Mouse (Mus musculus) forebrain, embryonic 15.5 days (tissue): Measurements from ENCODE around the gene Krtap28-13. TPM values are rescaled to one million over a fixed set of nuclear protein-coding genes. Genes with fewer than 3 reads are reported as not detected.

ENCODE experiments used
- ATAC-seq: fragments of 200-750 bp; cut with Nextera tagmentation; replicated peaks from 2 replicates; pipeline ENCODE4 v1.8.0; 2017; ENCODE audit warnings: mild to moderate bottlenecking, moderate TSS enrichment, moderate library complexity
- H3K27ac ChIP-seq: fragments of 300-500 bp; sonication (generic); replicated peaks from 2 replicates; pipeline ENCODE4 v1.5.1; 2015; ENCODE audit warnings: mild to moderate bottlenecking, inconsistent platforms
- H3K27me3 ChIP-seq: fragments of 300-500 bp; sonication (generic); 2 replicates; pipeline ENCODE4 v1.6.1; 2015; ENCODE audit warnings: inconsistent platforms
- H3K36me3 ChIP-seq: fragments of 300-500 bp; sonication (generic); 2 replicates; pipeline ENCODE4 v1.6.1; 2015; ENCODE audit warnings: mild to moderate bottlenecking, inconsistent platforms
- H3K4me1 ChIP-seq: fragments of 300-500 bp; sonication (generic); 2 replicates; pipeline ENCODE4 v1.6.1; 2015; ENCODE audit warnings: inconsistent platforms
- H3K4me2 ChIP-seq: fragments of 300-500 bp; sonication (generic); replicated peaks from 2 replicates; pipeline ENCODE4 v1.6.1; 2015; ENCODE audit warnings: mild to moderate bottlenecking, inconsistent platforms
- H3K4me3 ChIP-seq: fragments of 300-500 bp; sonication (generic); 2 replicates; pipeline ENCODE4 v1.5.1; 2015; ENCODE audit warnings: mild to moderate bottlenecking, inconsistent platforms
- H3K9ac ChIP-seq: fragments of 300-500 bp; sonication (generic); replicated peaks from 2 replicates; pipeline ENCODE4 v1.6.1; 2015; ENCODE audit warnings: mild to moderate bottlenecking, inconsistent platforms
- H3K9me3 ChIP-seq: fragments of 300-500 bp; sonication (generic); 2 replicates; pipeline ENCODE4 v1.6.1; 2016; ENCODE audit warnings: inconsistent platforms
- WGBS: fragments of 180-500 bp; shearing (Covaris S2); methylation state at CpG from one replicate; pipeline ENCODE4 v1.1.7; 2015; ENCODE audit warnings: mixed read lengths; 5-methylcytosine and 5-hydroxymethylcytosine counted together
- polyA plus RNA-seq: library from polyadenylated mRNA; unstranded; fragments of >200 nt; fragmentation: Nextera tagmentation; extraction: Ambion mirVana; gene quantifications from 2 replicates; pipeline ENCODE4 v1.2.1, GENCODE M21; 2015

Gene Krtap28-13
- polyA plus RNA-seq, 1 experiment from 2014 or later: not detected

- H3K36me3 ChIP-seq: no peaks in the 10 kb centered on the region
- H3K9ac ChIP-seq: no peak overlapping the region
- no peak overlapping the region for H3K4me3 ChIP-seq
- no peaks in the 10 kb centered on the region for H3K27me3 ChIP-seq
- WGBS: 88% methylated on average over 1 of the region's 1 CpGs
- no peaks in the 10 kb centered on the region for H3K9me3 ChIP-seq
- H3K4me1 ChIP-seq: 0 out of 2 replicates have a peak, but pooled peaks cover 6% of the 10 kb centered on the region
- H3K4me2 ChIP-seq: no peak overlapping the region
- no peak overlapping the region for H3K27ac ChIP-seq
- no peak for ATAC-seq
These were observed 2.2 kb upstream of the Krtap28-13 start for GRCm38 (mm10) chr1:83058481-83058880.

DNA sequence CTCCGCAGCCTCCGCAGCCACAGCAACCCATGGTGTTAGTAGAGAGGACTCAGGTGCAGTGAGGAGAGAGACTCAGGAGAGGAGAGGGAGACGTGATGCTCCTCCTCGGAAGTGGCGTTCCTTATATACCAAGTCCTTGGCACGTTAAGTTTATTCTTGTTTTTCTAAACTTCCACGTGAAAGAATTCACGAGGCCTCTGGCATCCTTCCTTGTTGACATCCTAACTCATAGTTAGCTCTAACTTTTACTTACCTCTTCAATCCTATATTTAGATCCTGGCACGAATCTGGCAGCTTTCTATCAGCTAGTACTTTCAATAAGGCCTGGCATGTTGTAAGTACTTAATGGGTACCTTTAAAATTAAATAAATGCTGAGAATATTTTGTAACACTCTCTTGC, 1.5 kb upstream of the Krtap28-13 start, which contains the start of gene A030005K14Rik:
A030005K14Rik (minus strand) TSS at position 101 of the 400 bp plus-strand sequence.
- Histone ChIP-seq H3K9me3 (no peaks in the 10 kb centered on the region), H3K36me3 (no peaks in the 10 kb centered on the region), H3K27me3 (no peaks in the 10 kb centered on the region), H3K4me3 (no peak within 1 kb of the TSS), H3K4me1 (0 out of 2 replicates have a peak, but pooled peaks cover 6% of the 10 kb centered on the region), H3K27ac (no peak within 1 kb of the TSS), H3K9ac (no peak within 1 kb of the TSS), H3K4me2 (no peak within 1 kb of the TSS)
- WGBS: 88% methylated on average over 9 of the region's 9 CpGs
- no peak for ATAC-seq

DNA sequence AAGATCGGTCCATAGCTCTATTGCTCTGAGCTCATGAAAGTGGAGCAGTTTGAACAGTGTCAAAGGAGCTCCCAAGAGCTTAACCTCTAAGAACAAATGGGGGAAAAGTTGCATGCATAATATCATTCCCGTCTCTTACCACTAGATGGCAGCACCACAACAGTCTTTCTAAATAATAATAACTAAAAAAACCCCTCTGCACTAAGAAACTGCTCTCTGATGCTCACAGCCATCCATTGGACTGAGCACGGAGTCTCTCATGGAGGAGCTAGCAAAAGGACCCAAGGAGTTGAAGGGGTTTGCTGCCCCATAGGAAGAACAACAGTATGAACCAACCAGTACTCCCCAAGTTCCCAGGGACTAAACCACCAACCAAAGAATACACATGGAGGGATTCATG, 4.1 kb downstream of the Krtap28-13 start:
- 26% methylated on average over 3 of the region's 3 CpGs for WGBS
- Histone ChIP-seq H3K27ac (no peak overlapping the region), H3K36me3 (no peaks in the 10 kb centered on the region), H3K4me2 (no peak overlapping the region), H3K4me1 (0 out of 2 replicates have a peak, but pooled peaks cover 6% of the 10 kb centered on the region), H3K9me3 (no peaks in the 10 kb centered on the region), H3K9ac (no peak overlapping the region), H3K27me3 (no peaks in the 10 kb centered on the region), H3K4me3 (no peak overlapping the region)
- no peak for ATAC-seq

GRCm38 (mm10) chr1:83066577-83066976, 5.8 kb downstream of the Krtap28-13 start:
- H3K9me3 ChIP-seq: no peaks in the 10 kb centered on the region
- no peak overlapping the region for H3K4me3 ChIP-seq
- no peak overlapping the region for H3K4me2 ChIP-seq
- ATAC-seq: no peak
- WGBS: 57% methylated on average over 4 of the region's 4 CpGs
- no peaks in the 10 kb centered on the region for H3K27me3 ChIP-seq
- no peaks in the 10 kb centered on the region for H3K36me3 ChIP-seq
- no peak overlapping the region for H3K27ac ChIP-seq
- no peaks in the 10 kb centered on the region for H3K4me1 ChIP-seq
- no peak overlapping the region for H3K9ac ChIP-seq

DNA sequence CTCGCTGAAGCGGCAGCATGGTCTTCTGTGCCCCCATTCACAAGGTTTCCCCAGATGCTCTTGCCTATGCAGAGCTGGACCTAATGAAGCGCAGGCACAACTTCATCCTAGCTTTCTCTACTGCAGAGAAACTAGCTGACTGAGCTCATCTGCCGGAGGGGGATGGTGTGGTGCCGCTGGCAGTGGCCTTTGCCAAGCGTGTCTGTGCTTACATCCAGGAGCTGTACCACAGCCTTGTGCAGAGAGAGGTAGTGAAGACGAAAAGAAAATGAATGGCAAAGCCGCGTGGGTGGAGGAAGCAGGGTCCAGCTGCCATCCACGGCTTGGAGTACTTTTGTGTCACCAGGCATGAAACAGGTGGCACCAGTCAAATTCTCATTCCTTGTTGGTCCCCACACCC, 6.5 kb downstream of the Krtap28-13 start:
- no peak overlapping the region for H3K4me2 ChIP-seq
- no peaks in the 10 kb centered on the region for H3K27me3 ChIP-seq
- no peaks in the 10 kb centered on the region for H3K9me3 ChIP-seq
- H3K9ac ChIP-seq: no peak overlapping the region
- WGBS: 82% methylated on average over 10 of the region's 10 CpGs
- no peaks in the 10 kb centered on the region for H3K4me1 ChIP-seq
- no peak overlapping the region for H3K4me3 ChIP-seq
- ATAC-seq: no peak
- H3K27ac ChIP-seq: no peak overlapping the region
- no peaks in the 10 kb centered on the region for H3K36me3 ChIP-seq

GRCm38 (mm10) chr1:83075526-83076189, 14.9 kb downstream of the Krtap28-13 start:
- peak overlapping the region; percentile 23 for H3K4me3 ChIP-seq
- H3K4me2 ChIP-seq: peak overlapping the region; percentile 37
- H3K9ac ChIP-seq: no peak overlapping the region
- no peak overlapping the region for H3K27ac ChIP-seq
- peak; percentile 72 for ATAC-seq
- no peaks in the 10 kb centered on the region for H3K27me3 ChIP-seq
- 31% methylated on average over 15 of the region's 15 CpGs for WGBS
- H3K36me3 ChIP-seq: no peaks in the 10 kb centered on the region
- no peaks in the 10 kb centered on the region; the same call in 1 of the 2 replicates for H3K4me1 ChIP-seq
- H3K9me3 ChIP-seq: no peaks in the 10 kb centered on the region

GRCm38 (mm10) chr1:83076190-83076917, 15.6 kb downstream of the Krtap28-13 start:
- Histone ChIP-seq H3K4me3 (peak overlapping the region; percentile 23), H3K9ac (no peak overlapping the region), H3K36me3 (no peaks in the 10 kb centered on the region), H3K27ac (no peak overlapping the region), H3K4me2 (peak overlapping the region; percentile 37), H3K27me3 (no peaks in the 10 kb centered on the region), H3K4me1 (no peaks in the 10 kb centered on the region; the same call in 1 of the 2 replicates), H3K9me3 (no peaks in the 10 kb centered on the region)
- ATAC-seq: peak; percentile 96
- WGBS: 53% methylated on average over 11 of the region's 11 CpGs

GRCm38 (mm10) chr1:83077016-83077415, 16.3 kb downstream of the Krtap28-13 start:
- no peak for ATAC-seq
- WGBS: 84% methylated on average over 6 of the region's 6 CpGs

DNA sequence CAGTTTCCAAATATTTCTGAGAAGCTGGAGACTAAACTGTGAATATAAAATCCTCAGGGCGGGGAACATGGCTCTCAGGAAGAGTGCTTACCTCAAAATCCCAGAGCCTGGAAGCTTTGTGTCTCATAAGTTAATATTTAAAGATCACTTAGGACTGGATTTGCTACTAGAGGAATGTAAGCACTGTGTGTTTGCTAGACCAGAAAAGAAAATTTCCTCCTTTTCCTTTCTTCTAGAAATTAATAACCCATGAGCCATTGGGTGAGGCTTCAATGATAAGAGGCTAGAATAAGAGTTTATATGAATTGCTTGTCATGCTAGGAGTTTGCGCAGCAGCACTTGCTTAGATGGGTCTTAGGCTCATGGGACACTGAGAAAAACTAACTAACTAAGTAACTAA, 24.1 kb downstream of the Krtap28-13 start:
- no peak overlapping the region for H3K27ac ChIP-seq
- no peak for ATAC-seq
- H3K9me3 ChIP-seq: no peaks in the 10 kb centered on the region
- no peak overlapping the region for H3K4me2 ChIP-seq
- no peaks in the 10 kb centered on the region for H3K27me3 ChIP-seq
- H3K4me3 ChIP-seq: no peak overlapping the region
- 93% methylated on average over 2 of the region's 2 CpGs for WGBS
- H3K36me3 ChIP-seq: no peaks in the 10 kb centered on the region
- H3K4me1 ChIP-seq: no peaks in the 10 kb centered on the region
- H3K9ac ChIP-seq: no peak overlapping the region

More at GRCm38 (mm10) chr1:83077016-83077415, 16.3 kb downstream of the Krtap28-13 start:
- Histone ChIP-seq H3K4me1 (no peaks in the 10 kb centered on the region; the same call in 1 of the 2 replicates), H3K4me2 (no peak overlapping the region), H3K9ac (no peak overlapping the region), H3K27me3 (no peaks in the 10 kb centered on the region), H3K27ac (no peak overlapping the region), H3K4me3 (no peak overlapping the region), H3K9me3 (no peaks in the 10 kb centered on the region), H3K36me3 (no peaks in the 10 kb centered on the region)

- Histone ChIP-seq H3K27ac (no peak overlapping the region), H3K4me2 (no peak overlapping the region), H3K27me3 (no peaks in the 10 kb centered on the region), H3K36me3 (no peaks in the 10 kb centered on the region), H3K9me3 (no peaks in the 10 kb centered on the region), H3K9ac (no peak overlapping the region), H3K4me1 (no peaks in the 10 kb centered on the region), H3K4me3 (no peak overlapping the region)
- no peak for ATAC-seq
- 79% methylated on average over 3 of the region's 3 CpGs for WGBS
These were observed 30.5 kb downstream of the Krtap28-13 start for GRCm38 (mm10) chr1:83091268-83091667.

DNA sequence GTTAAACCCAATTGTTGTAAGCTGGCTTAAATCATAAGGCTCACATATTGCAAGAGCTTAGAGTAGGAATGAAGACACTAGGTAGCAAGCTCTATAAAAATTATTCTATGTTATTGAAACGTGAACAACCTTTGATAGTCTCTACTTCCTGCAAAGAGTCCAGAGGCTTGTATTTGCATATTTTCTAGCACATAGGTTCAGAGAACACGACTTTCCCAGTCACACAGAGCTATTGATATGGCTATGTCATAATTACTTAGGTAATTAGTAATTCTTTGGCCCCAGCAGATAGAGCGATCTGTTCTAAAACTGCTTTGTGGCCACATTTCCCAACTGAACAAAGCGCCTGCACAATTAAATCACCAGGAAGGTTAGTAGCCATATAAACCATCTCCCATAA, 36.2 kb downstream of the Krtap28-13 start:
- Histone ChIP-seq H3K36me3 (no peaks in the 10 kb centered on the region), H3K4me2 (no peak overlapping the region), H3K4me1 (peaks cover 5% of the 10 kb centered on the region; the same call in 1 of the 2 replicates), H3K4me3 (no peak overlapping the region), H3K27me3 (no peaks in the 10 kb centered on the region), H3K9me3 (no peaks in the 10 kb centered on the region), H3K9ac (no peak overlapping the region), H3K27ac (no peak overlapping the region)
- no peak for ATAC-seq
- WGBS: 68% methylated on average over 4 of the region's 4 CpGs

- Histone ChIP-seq H3K9me3 (no peaks in the 10 kb centered on the region), H3K27ac (no peak overlapping the region), H3K36me3 (no peaks in the 10 kb centered on the region), H3K4me1 (peaks cover 5% of the 10 kb centered on the region; the same call in 1 of the 2 replicates), H3K27me3 (no peaks in the 10 kb centered on the region), H3K4me2 (no peak overlapping the region), H3K4me3 (no peak overlapping the region), H3K9ac (no peak overlapping the region)
- WGBS: 47% methylated on average over 2 of the region's 2 CpGs
- ATAC-seq: no peak
These were observed 38.4 kb downstream of the Krtap28-13 start for GRCm38 (mm10) chr1:83099160-83099559.
